Mouse (Mus musculus) spleen, adult 2 months (tissue): Measurements from ENCODE around the gene Cnih2. TPM values are rescaled to one million over a fixed set of nuclear protein-coding genes. Genes with fewer than 3 reads are reported as not detected.

ENCODE experiments used
- DNase-seq, 2 experiments: peaks; one replicate each; pipeline versions ENCODE4 v3.0.0 to v3.0.0-alpha.2; 2012 to 2021; ENCODE audit warnings: low spot score in 2 of 2, low read depth in 1 of 2
- H3K27ac ChIP-seq: fragments of 200-500 bp; 2 replicates; pipeline ENCODE4 v1.5.1; 2012; ENCODE audit warnings: low read length, inconsistent platforms; ENCODE audit not compliant: insufficient read depth
- H3K27me3 ChIP-seq: fragments of 200-500 bp; 2 replicates; pipeline ENCODE4 v1.6.1; 2012; ENCODE audit warnings: mild to moderate bottlenecking, moderate library complexity, low read length, inconsistent platforms; ENCODE audit not compliant: control insufficient read depth, insufficient read depth
- H3K36me3 ChIP-seq: fragments of 200-500 bp; 2 replicates; pipeline ENCODE4 v1.6.1; 2012; ENCODE audit warnings: mild to moderate bottlenecking, low read length, inconsistent platforms; ENCODE audit not compliant: control insufficient read depth, insufficient read depth
- H3K4me1 ChIP-seq: fragments of 200-500 bp; 2 replicates; pipeline ENCODE4 v1.6.1; 2011; ENCODE audit warnings: inconsistent platforms; ENCODE audit not compliant: control insufficient read depth, insufficient read depth, insufficient read length
- H3K4me3 ChIP-seq: fragments of 200-500 bp; 2 replicates; pipeline ENCODE4 v1.5.1; 2011; ENCODE audit warnings: mild to moderate bottlenecking, inconsistent platforms; ENCODE audit not compliant: insufficient read depth, insufficient read length; ENCODE audit errors: extremely low read depth
- CTCF ChIP-seq: fragments of 200-500 bp; IDR thresholded peaks from 2 replicates; pipeline ENCODE4 v1.5.1; 2011; ENCODE audit warnings: mild to moderate bottlenecking, inconsistent platforms; ENCODE audit not compliant: insufficient read depth, insufficient read length, insufficient replicate concordance; ENCODE audit errors: extremely low read depth
- POLR2A ChIP-seq: fragments of 200-500 bp; IDR thresholded peaks from 2 replicates; pipeline ENCODE4 v1.6.1; 2011; ENCODE audit warnings: low read depth, low read length, inconsistent platforms
- WGBS: fragments of 180-500 bp; shearing (Covaris S2); methylation state at CpG from one replicate; pipeline ENCODE4 v1.1.7; 2018; 5-methylcytosine and 5-hydroxymethylcytosine counted together
- polyA plus RNA-seq: library from polyadenylated mRNA; depleted of rRNA; stranded (reverse); fragments of >200 nt; gene quantifications from 2 replicates; pipeline ENCODE4 v1.2.3, GENCODE M21; 2012

The Cnih2 gene
- polyA plus RNA-seq, 1 experiment, result 0.94 TPM

DNA sequence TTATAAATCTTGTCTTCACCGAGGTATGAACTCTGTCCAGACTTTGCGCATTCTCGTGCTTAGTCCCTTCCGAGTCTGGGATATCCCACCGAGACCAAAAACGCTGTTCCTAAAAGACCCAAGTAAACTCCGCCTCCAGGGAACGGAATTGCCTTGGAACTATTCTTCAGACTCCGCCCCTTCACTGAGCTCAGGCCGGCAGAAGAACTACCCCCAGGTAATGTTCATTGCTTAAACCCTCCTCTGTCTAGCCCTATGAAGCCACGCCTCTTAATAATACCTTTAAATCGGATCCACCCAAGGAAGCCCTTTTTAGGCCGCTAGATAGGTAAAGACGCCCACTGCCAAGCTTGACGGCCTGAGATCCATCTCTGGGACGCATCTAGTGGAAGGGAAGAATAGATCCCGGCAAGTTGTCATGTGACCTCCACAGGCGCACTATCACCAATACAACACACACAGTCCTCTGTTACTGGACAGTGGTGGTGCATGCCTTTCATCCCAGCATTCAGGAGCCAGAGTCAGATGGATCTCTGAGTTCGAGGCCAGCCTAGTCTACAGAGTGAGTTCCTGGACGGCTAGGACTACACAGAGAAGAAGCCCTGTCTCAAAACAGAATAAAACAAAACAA lies 25.8 kb downstream of the Cnih2 start:
- H3K27ac ChIP-seq, result no peak overlapping the region
- 11% methylated on average over 20 of the region's 20 CpGs for WGBS
- peaks cover 10% of the 10 kb centered on the region for H3K27me3 ChIP-seq
- DNase-seq, result no peak
- no peaks in the 10 kb centered on the region for H3K36me3 ChIP-seq
- TF ChIP-seq POLR2A (no peak), CTCF (no peak)
- H3K4me1 ChIP-seq, result peaks cover 6% of the 10 kb centered on the region
- peak overlapping the region; percentile 45 for H3K4me3 ChIP-seq

GRCm38 (mm10) chr19:5071545-5072369 lies 26.6 kb downstream of the Cnih2 start:
- WGBS, result 11% methylated on average over 40 of the region's 40 CpGs
- peak in 1 of 2 experiments; percentile 52 for DNase-seq
- no peak for TF ChIP-seq CTCF
- no peak for TF ChIP-seq POLR2A
- Histone ChIP-seq H3K4me1 (peaks cover 6% of the 10 kb centered on the region), H3K4me3 (peak overlapping the region; percentile 45), H3K27ac (no peak overlapping the region), H3K36me3 (no peaks in the 10 kb centered on the region), H3K27me3 (peaks cover 12% of the 10 kb centered on the region)

- Histone ChIP-seq H3K4me3 (no peak overlapping the region), H3K36me3 (no peaks in the 10 kb centered on the region), H3K4me1 (peaks cover 6% of the 10 kb centered on the region), H3K27me3 (peaks cover 12% of the 10 kb centered on the region), H3K27ac (no peak overlapping the region)
- DNase-seq, result no peak
- TF ChIP-seq CTCF, result no peak
- 61% methylated on average over 11 of the region's 11 CpGs for WGBS
Observed at GRCm38 (mm10) chr19:5071077-5071476, 27.2 kb downstream of the Cnih2 start.

DNA sequence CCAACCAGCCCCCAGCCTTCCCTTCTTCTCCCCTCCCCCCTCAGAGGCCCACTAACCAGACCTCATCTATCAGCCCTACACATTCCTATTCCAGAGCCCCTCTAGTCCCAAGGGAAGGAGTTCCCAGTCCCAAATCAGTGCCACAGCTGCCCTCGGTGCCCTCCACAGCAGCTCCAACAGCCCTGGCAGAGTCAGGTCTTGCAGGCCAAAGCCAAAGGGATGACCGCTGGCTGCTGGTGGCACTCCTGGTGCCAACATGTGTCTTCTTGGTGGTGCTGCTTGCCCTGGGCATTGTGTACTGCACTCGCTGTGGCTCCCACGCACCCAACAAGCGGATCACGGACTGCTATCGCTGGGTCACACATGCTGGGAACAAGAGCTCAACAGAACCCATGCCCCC lies 28.3 kb downstream of the Cnih2 start:
- no peaks in the 10 kb centered on the region for H3K36me3 ChIP-seq
- TF ChIP-seq POLR2A, result no peak
- TF ChIP-seq CTCF, result no peak
- peaks cover 6% of the 10 kb centered on the region for H3K4me1 ChIP-seq
- peaks cover 12% of the 10 kb centered on the region for H3K27me3 ChIP-seq
- H3K4me3 ChIP-seq, result no peak overlapping the region
- H3K27ac ChIP-seq, result no peak overlapping the region
- WGBS, result 92% methylated on average over 7 of the region's 7 CpGs
- no peak for DNase-seq

- no peak overlapping the region for H3K4me3 ChIP-seq
- peaks cover 12% of the 10 kb centered on the region for H3K27me3 ChIP-seq
- H3K4me1 ChIP-seq, result peaks cover 6% of the 10 kb centered on the region
- H3K36me3 ChIP-seq, result no peaks in the 10 kb centered on the region
- no peak for DNase-seq
- H3K27ac ChIP-seq, result no peak overlapping the region
- WGBS, result 92% methylated on average over 5 of the region's 5 CpGs
- no peak for TF ChIP-seq POLR2A
- TF ChIP-seq CTCF, result no peak
Observed at GRCm38 (mm10) chr19:5069486-5069885, 28.8 kb downstream of the Cnih2 start.

DNA sequence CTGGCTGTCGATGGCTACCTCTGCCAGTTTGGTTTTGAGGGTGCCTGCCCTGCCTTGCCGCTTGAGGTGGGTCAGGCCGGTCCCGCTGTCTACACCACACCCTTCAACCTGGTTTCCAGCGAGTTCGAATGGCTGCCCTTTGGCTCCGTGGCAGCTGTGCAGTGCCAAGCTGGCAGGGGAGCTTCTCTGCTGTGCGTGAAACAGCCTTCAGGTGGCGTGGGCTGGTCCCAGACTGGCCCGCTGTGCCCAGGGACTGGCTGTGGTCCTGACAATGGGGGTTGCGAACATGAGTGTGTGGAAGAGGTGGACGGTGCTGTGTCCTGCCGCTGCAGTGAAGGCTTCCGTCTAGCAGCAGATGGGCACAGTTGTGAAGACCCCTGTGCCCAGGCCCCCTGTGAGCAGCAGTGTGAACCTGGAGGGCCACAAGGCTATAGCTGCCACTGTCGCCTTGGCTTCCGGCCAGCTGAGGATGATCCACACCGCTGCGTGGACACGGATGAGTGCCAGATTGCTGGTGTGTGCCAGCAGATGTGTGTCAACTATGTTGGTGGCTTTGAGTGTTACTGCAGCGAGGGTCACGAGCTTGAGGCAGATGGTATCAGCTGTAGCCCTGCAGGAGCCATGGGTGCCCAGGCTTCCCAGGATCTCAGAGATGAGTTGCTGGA lies 29.6 kb downstream of the Cnih2 start:
- 45% methylated on average over 21 of the region's 21 CpGs for WGBS
- DNase-seq, result no peak
- peaks cover 6% of the 10 kb centered on the region for H3K4me1 ChIP-seq
- peak overlapping the region; percentile 25; the same call in 1 of the 2 replicates for H3K4me3 ChIP-seq
- H3K27ac ChIP-seq, result no peak overlapping the region
- H3K36me3 ChIP-seq, result no peaks in the 10 kb centered on the region
- H3K27me3 ChIP-seq, result peaks cover 12% of the 10 kb centered on the region
- TF ChIP-seq POLR2A (no peak), CTCF (no peak)
